ENCODE assay signal across 9 mouse cellular contexts in the genomic region with DNA sequence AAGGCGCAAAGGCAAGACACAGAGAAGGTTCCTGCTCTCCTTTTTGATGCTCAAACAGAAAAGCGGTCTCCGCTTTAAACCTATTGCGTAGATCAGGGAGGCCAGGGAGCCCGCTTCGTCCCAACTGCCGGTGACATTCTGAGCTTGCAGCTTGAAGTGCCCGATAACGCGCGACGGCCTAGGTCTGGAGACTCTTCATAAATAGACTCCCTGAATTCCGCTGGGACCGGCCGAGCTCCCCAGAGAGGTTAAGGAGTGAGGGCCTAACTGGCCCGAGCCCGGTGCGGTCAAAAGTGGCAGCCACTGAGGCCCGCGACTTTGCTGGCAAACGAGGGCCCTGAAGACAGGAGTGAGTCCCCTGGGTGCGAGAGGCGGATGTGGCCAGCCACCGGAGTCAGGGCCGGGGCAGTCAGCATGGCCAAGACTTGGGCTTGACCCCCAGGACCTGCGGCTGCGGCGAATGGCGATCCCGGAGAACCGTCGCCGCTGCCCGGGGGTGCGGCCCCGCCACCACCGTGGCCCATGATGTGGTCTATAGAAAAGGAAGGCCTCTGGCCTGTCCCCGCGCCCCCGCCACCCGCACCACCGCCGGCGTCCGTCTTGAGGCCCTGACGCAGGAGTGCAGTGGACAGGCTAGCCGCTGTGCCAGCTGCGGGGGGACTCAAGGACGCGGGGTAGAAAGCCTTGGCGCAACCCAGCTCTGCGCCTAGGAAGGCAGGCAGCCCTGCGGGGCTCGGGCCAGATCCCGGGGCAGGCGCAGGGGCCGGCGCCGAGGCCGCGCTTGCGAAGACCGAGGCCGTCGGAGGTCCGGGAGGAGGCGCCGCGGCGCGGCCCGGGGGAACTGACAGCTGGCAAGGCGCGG. TPM values are rescaled to one million over a fixed set of nuclear protein-coding genes. Genes with fewer than 3 reads are reported as not detected.
DNase-seq lines count a peak whose midpoint lies in the region; ATAC-seq and TF ChIP-seq lines count a peak whose summit lies in the region.
"Had no signal": no experiment of that assay in that cellular context is flagged by ENCODE, and none has a peak within 500 bp of the region (broad histone marks: within the 10 kb centered on the region; RNA-seq: fewer than 3 reads in every experiment).

No protein-coding gene starts in this region.

- peak overlapping the region; percentile 89 for H3K4me2 ChIP-seq in heart, postnatal 0 days (ENCODE audit: low read depth, low read length)
- peak overlapping the region; percentile 90 for H3K4me2 ChIP-seq in liver, embryonic 11.5 days
- peak overlapping the region; percentile 88 for H3K4me2 ChIP-seq in stomach, postnatal 0 days (replicated peaks; ENCODE audit: low read depth)

- H3K36me3 ChIP-seq in heart, postnatal 0 days (replicated peaks; ENCODE audit: control insufficient read depth, insufficient read depth, low read length), result no peaks in the 10 kb centered on the region
- H3K36me3 ChIP-seq in liver, embryonic 11.5 days (ENCODE audit: control insufficient read depth, insufficient read depth, low read length), result no peaks in the 10 kb centered on the region
- no peaks in the 10 kb centered on the region for H3K36me3 ChIP-seq in stomach, postnatal 0 days (ENCODE audit: control insufficient read depth, insufficient read depth, low read length)

- peak overlapping the region; percentile 65 for H3K4me3 ChIP-seq in heart, postnatal 0 days (ENCODE audit: low read depth, low read length)
- peak overlapping the region; percentile 60 for H3K4me3 ChIP-seq in liver, embryonic 11.5 days (ENCODE audit: low read depth, low read length)
- peak overlapping the region; percentile 51 for H3K4me3 ChIP-seq in stomach, postnatal 0 days (ENCODE audit: low read depth, low read length)

- H3K9me3 ChIP-seq in heart, postnatal 0 days (replicated peaks; ENCODE audit: control insufficient read depth, low read length), result peaks cover 4% of the 10 kb centered on the region; the same call in 1 of the 2 replicates
- no peaks in the 10 kb centered on the region for H3K9me3 ChIP-seq in liver, embryonic 11.5 days (ENCODE audit: control insufficient read depth, low read length)
- no peaks in the 10 kb centered on the region for H3K9me3 ChIP-seq in stomach, postnatal 0 days (ENCODE audit: control insufficient read depth, low read length)

- TF ChIP-seq CTCF in heart, postnatal 0 days (IDR thresholded peaks at IDR 0.05; ENCODE audit: low read depth), result no peak
- no peak for TF ChIP-seq CTCF in stomach, postnatal 0 days (IDR thresholded peaks at IDR 0.05; ENCODE audit: low read depth)

- peak; percentile 11 for DNase-seq in left cerebral cortex, postnatal 4 days
- DNase-seq in left cerebral cortex, postnatal 10 days (ENCODE audit: extremely low spot score in 1 of 2, low spot score in 2 of 2), result no peak
- peak; percentile 45 for DNase-seq in adrenal gland, postnatal 25 days
- DNase-seq in heart, postnatal 0 days (ENCODE audit: low spot score), result no peak
- no peak for DNase-seq in liver, embryonic 11.5 days (ENCODE audit: low spot score)
- DNase-seq in stomach, postnatal 0 days (ENCODE audit: low spot score), result no peak
- DNase-seq in layer of hippocampus, postnatal 14 days (ENCODE audit: low spot score in 2 of 2), result no peak
- DNase-seq in retina, postnatal 1 day, result no peak

- H3K4me1 ChIP-seq in heart, postnatal 0 days (ENCODE audit: control insufficient read depth, insufficient read depth), result no peaks in the 10 kb centered on the region
- H3K4me1 ChIP-seq in liver, embryonic 11.5 days (replicated peaks; ENCODE audit: control insufficient read depth, insufficient read depth, low read length), result peaks cover 7% of the 10 kb centered on the region; the same call in 1 of the 2 replicates
- 0 out of 2 replicates have a peak, but pooled peaks cover 3% of the 10 kb centered on the region for H3K4me1 ChIP-seq in stomach, postnatal 0 days (replicated peaks; ENCODE audit: control insufficient read depth, insufficient read depth)

- intact Hi-C loops in left cerebral cortex, postnatal 4 days (cut with DNase I), result no loop called here
- intact Hi-C loops in left cerebral cortex, postnatal 10 days (cut with DNase I), result loop anchor here (5.0 kb wide), 1 partner anchor 240 kb away; no protein-coding TSS in a partner anchor

- H3K9ac ChIP-seq in heart, postnatal 0 days (replicated peaks; ENCODE audit: low read depth, low read length), result no peak overlapping the region
- no peak overlapping the region for H3K9ac ChIP-seq in liver, embryonic 11.5 days (ENCODE audit: low read depth, low read length)
- no peak overlapping the region for H3K9ac ChIP-seq in stomach, postnatal 0 days (ENCODE audit: low read length)
- H3K9ac ChIP-seq: liver, embryonic 14.5 days had no signal

- ATAC-seq in heart, postnatal 0 days (ENCODE audit: insufficient read depth, low read depth), result no peak
- ATAC-seq in liver, embryonic 11.5 days (replicated peaks; ENCODE audit: low FRiP score), result no peak
- no peak for ATAC-seq in stomach, postnatal 0 days (ENCODE audit: low FRiP score, low TSS enrichment)

- no peak for TF ChIP-seq EP300 in heart, postnatal 0 days (IDR thresholded peaks at IDR 0.05; ENCODE audit: low read depth)
- no peak for TF ChIP-seq EP300 in stomach, postnatal 0 days (optimal IDR thresholded peaks at IDR 0.05)

- no peak overlapping the region for H3K27ac ChIP-seq in heart, postnatal 0 days (ENCODE audit: low read depth)
- H3K27ac ChIP-seq in liver, embryonic 11.5 days (ENCODE audit: low read depth, low read length), result no peak overlapping the region
- H3K27ac ChIP-seq in stomach, postnatal 0 days (replicated peaks), result no peak overlapping the region
- H3K27ac ChIP-seq: liver, embryonic 14.5 days had no signal

- H3K27me3 ChIP-seq in heart, postnatal 0 days (ENCODE audit: control insufficient read depth, insufficient read depth, low read length), result peaks cover 97% of the 10 kb centered on the region
- H3K27me3 ChIP-seq in liver, embryonic 11.5 days (replicated peaks; ENCODE audit: control insufficient read depth, insufficient read depth, low read length), result peaks cover 99% of the 10 kb centered on the region
- H3K27me3 ChIP-seq in stomach, postnatal 0 days (ENCODE audit: control insufficient read depth, insufficient read depth, low read length), result peaks cover 49% of the 10 kb centered on the region; the same call in 1 of the 2 replicates

- WGBS in heart, postnatal 0 days, result 2% methylated on average over 67 of the region's 74 CpGs
- 2% methylated on average over 73 of the region's 74 CpGs for whole genome bisulfite sequencing in liver, embryonic 11.5 days
- 6% methylated on average over 61 of the region's 74 CpGs for whole genome bisulfite sequencing in stomach, postnatal 0 days

RNA-seq across cellular contexts. Expression of a gene that starts 1.4 kb away (rescaled TPM):
- total RNA-seq in left cerebral cortex, postnatal 4 days (2021), result 1 to 10 TPM in 1 of 2 experiments, under 1 TPM in 1; 0.76 to 1.2 TPM
- under 1 TPM; 0.30 to 0.39 TPM for total RNA-seq in left cerebral cortex, postnatal 10 days (2021)
- 1.1 and 1.6 TPM in 2 replicates for total RNA-seq in adrenal gland, postnatal 25 days (2021)
- total RNA-seq in heart, postnatal 0 days (2014; rRNA removed; ENCODE audit: low replicate concordance), result not detected in 2 replicates
- polyA plus RNA-seq in heart, postnatal 0 days (2015; fragmentation: Nextera tagmentation; extraction: Ambion mirVana), result 0.04 and 0.08 TPM in 2 replicates
- 0.05 TPM in 1 of 2 replicates, not detected in the other for polyA plus RNA-seq in liver, embryonic 11.5 days (2014; fragmentation: Nextera tagmentation; extraction: Ambion mirVana)
- 0.06 TPM in 1 of 2 replicates, not detected in the other for polyA plus RNA-seq in stomach, postnatal 0 days (2015; fragmentation: Nextera tagmentation; extraction: Ambion mirVana)
- under 1 TPM in 1 of 2 experiments, not detected in 1; 0.12 TPM for total RNA-seq in layer of hippocampus, postnatal 14 days (2021)

RNA-seq across cellular contexts. Expression of a gene that starts 18.5 kb away (rescaled TPM):
- total RNA-seq in left cerebral cortex, postnatal 4 days (2021), result not detected
- total RNA-seq in left cerebral cortex, postnatal 10 days (2021), result not detected
- not detected in 2 replicates for total RNA-seq in adrenal gland, postnatal 25 days (2021)
- total RNA-seq in heart, postnatal 0 days (2014; rRNA removed; ENCODE audit: low replicate concordance), result not detected in 2 replicates
- not detected in 2 replicates for polyA plus RNA-seq in heart, postnatal 0 days (2015; fragmentation: Nextera tagmentation; extraction: Ambion mirVana)
- polyA plus RNA-seq in liver, embryonic 11.5 days (2014; fragmentation: Nextera tagmentation; extraction: Ambion mirVana), result not detected in 2 replicates
- polyA plus RNA-seq in stomach, postnatal 0 days (2015; fragmentation: Nextera tagmentation; extraction: Ambion mirVana), result not detected in 2 replicates
- total RNA-seq in layer of hippocampus, postnatal 14 days (2021), result not detected
- polyA plus RNA-seq: liver, embryonic 14.5 days had no signal

Comparison
In these comparisons a context has a peak if more than half of its experiments do, and no peak if none do; other contexts are left out.
1. DNase-seq: peak in left cerebral cortex, postnatal 4 days (single experiment) and adrenal gland, postnatal 25 days (single experiment); none in left cerebral cortex, postnatal 10 days (0 of 2), heart, postnatal 0 days (single experiment), liver, embryonic 11.5 days (single experiment), stomach, postnatal 0 days (single experiment), layer of hippocampus, postnatal 14 days (0 of 2) and retina, postnatal 1 day (single experiment).
2. Peak in every context shown above with its lines, with median percentiles within 50 percentile points of each other: H3K4me2 ChIP-seq and H3K4me3 ChIP-seq.